ENCODE assay signal across 9 mouse cellular contexts in genomic region chr11:120349371-120349985, GRCm38 (mm10). TPM values are rescaled to one million over a fixed set of nuclear protein-coding genes. Genes with fewer than 3 reads are reported as not detected.
DNase-seq lines count a peak whose midpoint lies in the region.
"Had no signal": no experiment of that assay in that cellular context is flagged by ENCODE, and none has a peak within 500 bp of the region (broad histone marks: within the 10 kb centered on the region; RNA-seq: fewer than 3 reads in every experiment).

No protein-coding gene starts in this region.

- peak; percentile 74 to 90 for DNase-seq in adrenal gland, adult (ENCODE audit: inconsistent age in 2 of 2, low spot score in 1 of 2)
- DNase-seq in adrenal gland, postnatal 25 days = no peak
- peak; percentile 44 to 51 for DNase-seq in CD8-positive naive resting alpha-beta T cell, adult 2 months (ENCODE audit: low read depth in 2 of 2, low spot score in 2 of 2)
- DNase-seq in cerebellum, adult 9-11 months = peak; percentile 74
- peak; percentile 70 to 76 for DNase-seq in heart, adult 9 months (ENCODE audit: low spot score in 2 of 2)
- DNase-seq in kidney, adult 9 months = peak; percentile 84
- DNase-seq in thymus, postnatal 14 days = peak; percentile 48

- WGBS in macrophage (ENCODE audit: missing documents) = 6% methylated on average over 16 of the region's 16 CpGs

- peak overlapping the region; percentile 98 for H3K27ac ChIP-seq in macrophage

- peak overlapping the region; percentile 85 for H3K4me3 ChIP-seq in macrophage (ENCODE audit: inconsistent target)

- H3K79me2 ChIP-seq in macrophage (ENCODE audit: inconsistent target) = peaks cover 39% of the 10 kb centered on the region

- H3K36me3 ChIP-seq in macrophage (ENCODE audit: inconsistent target) = no peaks in the 10 kb centered on the region

RNA-seq across cellular contexts. Expression of gene Actg1, which starts 1.1 kb away (rescaled TPM):
- total RNA-seq in adrenal gland, postnatal 25 days (2021) = 1,036 and 1,352 TPM in 2 replicates
- 1,000 to 10,000 TPM in 2 of 26 experiments, 100 to 1,000 TPM in 24; 287 to 1,531 (median 530) TPM for total RNA-seq in macrophage (2018; cell fraction: chromatin; rRNA removed)
- total RNA-seq in macrophage (2018; cell fraction: cytosol; rRNA removed) = 1,000 to 10,000 TPM; 1,610 to 3,491 (median 2,081) TPM
- total RNA-seq in macrophage (2018; cell fraction: nucleus; rRNA removed) = 1,000 to 10,000 TPM in 17 of 26 experiments, 100 to 1,000 TPM in 9; 698 to 2,123 (median 1,142) TPM
- 1,569 to 2,966 TPM (median 1,773 TPM) in 3 replicates for polyA plus RNA-seq in macrophage (2018)

RNA-seq across cellular contexts. Expression of gene Fscn2, which starts 11.9 kb away (rescaled TPM):
- 0.79 TPM in 1 of 2 replicates, not detected in the other for total RNA-seq in adrenal gland, postnatal 25 days (2021)
- under 1 TPM in 1 of 26 experiments, not detected in 25; 0.49 TPM for total RNA-seq in macrophage (2018; cell fraction: chromatin; rRNA removed)
- under 1 TPM in 1 of 26 experiments, not detected in 25; 0.16 TPM for total RNA-seq in macrophage (2018; cell fraction: cytosol; rRNA removed)
- not detected for total RNA-seq in macrophage (2018; cell fraction: nucleus; rRNA removed)
- polyA plus RNA-seq in macrophage (2018) = not detected in 3 replicates
- total RNA-seq: left cerebral cortex, postnatal 10 days had no signal

RNA-seq across cellular contexts. Expression of gene Faap100, which starts 29.1 kb away (rescaled TPM):
- total RNA-seq in adrenal gland, postnatal 25 days (2021) = 35.8 and 55.1 TPM in 2 replicates
- 10 to 100 TPM in 23 of 26 experiments, 1 to 10 TPM in 3; 6.6 to 35.2 (median 16.2) TPM for total RNA-seq in macrophage (2018; cell fraction: chromatin; rRNA removed)
- 10 to 100 TPM in 3 of 26 experiments, 1 to 10 TPM in 23; 3.4 to 11.0 (median 5.7) TPM for total RNA-seq in macrophage (2018; cell fraction: cytosol; rRNA removed)
- total RNA-seq in macrophage (2018; cell fraction: nucleus; rRNA removed) = 10 to 100 TPM in 15 of 26 experiments, 1 to 10 TPM in 11; 5.9 to 26.0 (median 11.5) TPM
- polyA plus RNA-seq in macrophage (2018) = 3.8 to 8.1 TPM (median 6.3 TPM) in 3 replicates
